Mouse (Mus musculus) cortical plate, adult 2 months (tissue): ENCODE data around the gene Rufy3. TPM values are rescaled to one million over a fixed set of nuclear protein-coding genes. Genes with fewer than 3 reads are reported as not detected.
"Not testable (repeated sequence)": the region's sequence is repeated elsewhere in the genome, so short reads cannot be mapped to it uniquely, and the experiment has no call there.

Experiments
- H3K27ac ChIP-seq: fragments of 200-500 bp; 2 replicates; pipeline ENCODE4 v1.5.1; 2012; ENCODE audit warnings: low read length, control low read depth, inconsistent platforms; ENCODE audit not compliant: insufficient read depth
- H3K4me1 ChIP-seq: fragments of 200-500 bp; 2 replicates; pipeline ENCODE4 v1.6.1; 2011; ENCODE audit warnings: low read length; ENCODE audit not compliant: control insufficient read depth, insufficient read depth
- H3K4me3 ChIP-seq: fragments of 200-500 bp; 2 replicates; pipeline ENCODE4 v1.5.1; 2011; ENCODE audit warnings: mild to moderate bottlenecking, low read length, control low read depth; ENCODE audit not compliant: insufficient read depth
- CTCF ChIP-seq: fragments of 200-500 bp; IDR thresholded peaks from 2 replicates; pipeline ENCODE4 v1.5.1; 2011; ENCODE audit warnings: mild to moderate bottlenecking, control low read depth, low read length; ENCODE audit not compliant: insufficient read depth; ENCODE audit errors: extremely low read depth
- POLR2A ChIP-seq: fragments of 200-500 bp; IDR thresholded peaks from 2 replicates; pipeline ENCODE4 v1.6.1; 2011; ENCODE audit warnings: mild to moderate bottlenecking, low read length, control low read depth; ENCODE audit not compliant: insufficient read depth; ENCODE audit errors: extremely low read depth
- polyA plus RNA-seq: library from polyadenylated mRNA; depleted of rRNA; stranded (reverse); fragments of >200 nt; gene quantifications from 2 replicates; pipeline ENCODE4 v1.2.3, GENCODE M21; 2012; rRNA removed

Rufy3 gene
- polyA plus RNA-seq = 102 and 103 TPM in 2 replicates

DNA sequence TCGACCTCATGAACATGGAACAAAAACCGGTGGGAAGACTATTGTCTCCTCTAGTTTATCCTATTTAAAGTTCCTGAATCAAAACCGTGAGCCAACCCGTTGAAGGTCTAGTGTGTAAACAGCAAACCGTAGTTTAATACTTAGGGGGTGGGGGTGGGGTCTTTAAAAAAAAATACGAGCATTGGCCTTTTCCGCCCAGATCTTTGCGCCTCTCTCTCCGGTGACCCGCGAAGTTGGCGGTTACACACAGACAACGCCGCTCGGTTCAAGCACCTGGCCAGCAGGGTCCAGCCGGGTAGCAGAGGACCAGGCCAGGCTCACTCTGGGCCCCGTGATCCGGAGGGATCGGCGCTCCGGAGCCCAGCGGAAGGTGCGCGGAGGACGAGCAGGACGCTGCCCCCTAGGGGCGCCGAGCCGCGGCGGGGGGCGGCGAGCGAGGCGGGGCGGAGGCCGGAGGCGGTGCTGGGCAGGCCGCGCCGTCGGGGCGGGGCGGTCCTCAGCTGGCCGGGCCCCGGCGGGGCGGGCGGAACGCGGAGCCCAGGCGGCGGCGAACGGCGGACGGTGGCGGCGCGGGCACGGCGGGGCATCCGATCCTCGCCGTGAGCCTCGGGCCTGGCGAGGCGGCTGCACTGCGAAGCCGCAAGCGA is at the start of gene Rufy3:
Gene Rufy3 (plus strand): TSS at position 540 of the 647 bp plus-strand sequence.
- Histone ChIP-seq H3K27ac (peak within 1 kb of the TSS; percentile 92), H3K4me3 (peak within 1 kb of the TSS; percentile 50), H3K4me1 (no peaks in the 10 kb centered on the region; the same call in 1 of the 2 replicates)
- no peak for TF ChIP-seq CTCF

DNA sequence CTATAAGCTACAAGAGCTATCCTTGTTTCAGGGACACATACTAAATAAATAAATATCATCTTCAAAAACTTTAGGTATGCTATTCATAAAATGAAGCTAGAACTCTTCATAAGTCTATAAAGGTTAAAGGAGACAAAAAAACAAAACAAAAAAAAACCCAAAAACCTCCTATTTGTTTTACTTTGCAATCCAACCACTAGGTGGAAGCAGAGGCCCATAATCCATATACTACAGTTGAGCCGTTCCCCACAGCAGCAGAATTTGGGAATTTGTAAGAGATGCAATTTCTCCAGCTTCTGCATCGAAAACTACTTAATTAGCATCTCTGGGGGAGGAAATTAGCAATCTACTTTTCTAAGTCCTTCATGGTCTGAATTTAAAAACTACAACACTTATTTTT is 45.6 kb upstream of the Rufy3 start:
- H3K4me1 ChIP-seq = no peaks in the 10 kb centered on the region
- no peak overlapping the region for H3K27ac ChIP-seq
- TF ChIP-seq CTCF (peak; percentile 46; the same call in 1 of the 2 replicates), POLR2A (no peak)
- no peak overlapping the region for H3K4me3 ChIP-seq

DNA sequence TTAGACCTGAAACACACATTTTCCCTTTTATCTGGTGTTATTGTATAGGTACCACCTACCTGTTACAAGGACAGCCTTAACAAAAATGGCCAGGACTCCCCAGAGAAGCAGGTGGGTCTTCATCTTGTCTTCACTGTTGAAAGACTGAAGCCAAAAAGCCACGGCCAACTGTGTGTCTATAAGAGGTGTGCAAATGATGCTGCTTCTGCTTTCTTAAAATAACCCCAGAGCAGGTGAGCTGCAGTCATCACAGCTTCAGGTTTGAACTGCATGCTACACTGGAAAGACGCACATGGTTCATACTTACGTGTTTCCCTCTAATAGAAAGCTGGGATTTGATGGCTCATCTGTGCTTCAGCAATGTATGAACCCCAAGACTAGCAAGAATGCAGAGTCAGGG is 37.2 kb upstream of the Rufy3 start, which contains the start of gene Jchain:
Gene Jchain (minus strand): TSS at position 235 of the 400 bp plus-strand sequence.
- Histone ChIP-seq H3K27ac (no peak within 1 kb of the TSS), H3K4me1 (no peaks in the 10 kb centered on the region), H3K4me3 (no peak within 1 kb of the TSS)
- no peak for TF ChIP-seq CTCF
- no peak for TF ChIP-seq POLR2A

DNA sequence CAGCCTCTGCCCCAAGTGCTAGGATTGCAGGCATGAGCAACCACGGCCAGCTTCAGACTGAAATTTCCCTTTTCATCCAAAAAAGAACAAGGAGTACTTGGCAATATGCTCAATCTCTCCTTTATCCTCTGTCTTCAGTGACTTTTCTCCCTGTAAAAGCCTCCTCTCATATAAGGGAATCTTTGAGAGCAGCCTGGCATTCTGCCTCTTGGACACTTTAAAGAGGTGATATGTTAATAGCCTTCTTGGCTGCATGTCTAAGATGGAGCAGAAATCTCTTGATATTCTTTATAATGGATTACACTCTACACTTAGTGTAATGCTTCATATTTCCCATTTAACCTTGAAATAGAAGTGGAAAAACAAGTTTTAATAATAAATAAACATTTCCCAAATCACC is 33.9 kb upstream of the Rufy3 start:
- Histone ChIP-seq H3K4me1 (no peaks in the 10 kb centered on the region), H3K27ac (no peak overlapping the region), H3K4me3 (no peak overlapping the region)
- TF ChIP-seq POLR2A = no peak
- no peak for TF ChIP-seq CTCF

DNA sequence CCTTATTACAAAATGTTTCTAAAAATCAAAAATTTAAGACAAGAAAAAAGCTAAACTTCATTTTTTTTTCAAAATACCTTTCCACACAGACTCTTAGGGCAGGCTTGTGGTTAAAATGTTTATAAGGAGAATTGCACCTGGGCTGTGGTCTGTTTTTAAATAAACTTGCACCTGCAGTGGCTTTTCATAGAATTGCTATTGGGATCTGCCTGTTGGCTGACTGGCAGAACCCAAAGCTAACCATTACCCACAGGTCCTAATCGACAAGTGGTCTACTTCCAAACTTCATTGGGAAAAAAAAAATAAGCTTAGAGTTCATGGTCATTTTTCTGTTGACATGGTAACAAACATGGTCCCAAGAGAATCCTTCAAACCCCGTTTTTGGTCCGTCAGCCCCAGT is 30.1 kb upstream of the Rufy3 start:
- TF ChIP-seq CTCF = no peak
- TF ChIP-seq POLR2A = no peak
- Histone ChIP-seq H3K4me3 (no peak overlapping the region), H3K27ac (no peak overlapping the region), H3K4me1 (no peaks in the 10 kb centered on the region)

DNA sequence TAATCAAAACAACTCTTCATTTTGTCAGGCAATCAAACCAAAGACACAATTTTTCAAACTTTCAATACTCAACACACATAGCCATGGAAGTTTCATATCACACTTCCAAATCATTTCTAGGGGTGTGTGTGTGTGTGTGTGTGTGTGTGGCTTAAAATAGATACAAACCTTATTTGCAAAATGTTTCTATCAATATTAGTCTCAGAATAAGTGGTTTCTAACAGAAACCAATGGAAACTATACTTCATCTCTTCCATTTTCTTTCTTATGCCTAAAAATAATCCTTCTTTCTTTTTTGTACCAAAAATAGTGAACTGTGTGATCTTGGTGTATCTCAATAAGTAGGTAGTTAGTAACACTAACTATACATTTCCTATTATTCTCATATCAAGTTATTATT is 24.0 kb upstream of the Rufy3 start:
- Histone ChIP-seq H3K4me3 (no peak overlapping the region), H3K4me1 (no peaks in the 10 kb centered on the region), H3K27ac (no peak overlapping the region)
- TF ChIP-seq POLR2A (no peak), CTCF (no peak)

DNA sequence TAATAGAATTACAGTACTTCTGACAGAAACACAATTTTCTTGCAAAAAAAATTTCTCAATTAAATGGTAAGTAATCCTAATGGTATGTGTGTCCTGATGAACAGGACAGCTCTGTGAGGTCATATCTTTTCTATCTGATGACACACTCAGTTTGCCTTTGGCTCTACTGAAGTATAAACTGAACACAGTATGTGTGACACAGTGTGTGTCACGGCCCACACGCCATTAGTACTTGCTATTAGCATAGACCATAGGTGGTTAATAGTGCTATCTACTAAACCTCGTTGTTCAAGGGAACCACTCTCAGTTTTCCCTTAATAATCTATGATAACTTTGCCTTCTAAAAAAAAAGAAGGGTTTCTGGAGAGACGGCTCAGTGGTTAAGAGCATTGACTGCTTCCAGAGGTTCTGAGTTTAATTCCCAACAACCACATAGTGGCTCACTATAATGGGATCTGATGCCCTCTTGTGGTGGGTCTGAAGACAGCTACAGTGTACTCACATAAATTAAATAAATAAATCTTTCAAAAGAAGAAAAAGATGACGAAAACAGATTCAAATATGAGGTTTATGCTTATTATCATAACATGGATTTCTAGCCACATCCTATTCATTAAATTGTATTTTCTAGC is 22.1 kb upstream of the Rufy3 start:
- H3K4me3 ChIP-seq = no peak overlapping the region
- no peak overlapping the region for H3K27ac ChIP-seq
- TF ChIP-seq CTCF (peak; percentile 40; the same call in 1 of the 2 replicates), POLR2A (no peak)
- H3K4me1 ChIP-seq = no peaks in the 10 kb centered on the region

DNA sequence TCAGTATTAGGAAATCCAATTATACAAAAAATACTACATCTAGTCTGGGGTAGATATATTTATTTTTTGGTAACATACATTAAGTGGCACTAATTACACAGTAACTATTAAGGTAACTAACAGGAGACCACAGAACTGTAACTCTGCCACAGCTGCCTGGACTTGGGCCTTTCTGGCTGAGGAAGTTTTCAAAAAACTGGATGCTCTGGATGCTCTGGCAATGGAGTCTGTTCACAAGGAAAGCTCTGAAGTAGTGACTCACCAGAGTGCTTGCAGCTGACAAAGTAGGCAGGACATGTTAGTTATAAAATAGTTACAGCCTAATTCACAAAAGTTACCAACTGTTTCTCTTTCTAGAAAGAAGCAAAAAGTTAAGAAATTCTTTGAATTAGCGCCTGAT is 20.4 kb upstream of the Rufy3 start:
- H3K4me1 ChIP-seq, H3K27ac ChIP-seq, H3K4me3 ChIP-seq: not testable (repeated sequence)

DNA sequence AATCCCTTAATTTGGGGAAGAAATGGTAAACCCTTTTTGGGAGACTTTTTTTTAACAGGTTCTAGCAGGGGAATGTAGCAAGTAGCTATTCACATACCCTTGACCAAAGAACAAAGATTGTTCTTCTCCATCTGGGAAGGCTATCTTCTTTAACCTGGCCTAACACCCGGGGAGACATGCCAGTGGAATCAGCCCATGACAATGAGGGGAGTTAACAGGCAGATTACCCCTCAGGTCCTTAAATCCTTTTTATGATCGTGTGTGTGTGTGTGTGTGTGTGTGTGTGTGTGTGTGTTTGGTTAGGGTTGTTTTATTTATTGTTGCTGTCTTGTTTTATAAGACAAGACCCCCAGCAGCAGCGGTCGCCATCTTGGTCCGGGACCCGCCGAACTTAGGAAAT is 19.3 kb upstream of the Rufy3 start:
- Histone ChIP-seq H3K4me3 (no peak overlapping the region), H3K27ac (no peak overlapping the region), H3K4me1 (no peaks in the 10 kb centered on the region)
- TF ChIP-seq CTCF (no peak), POLR2A (no peak)

DNA sequence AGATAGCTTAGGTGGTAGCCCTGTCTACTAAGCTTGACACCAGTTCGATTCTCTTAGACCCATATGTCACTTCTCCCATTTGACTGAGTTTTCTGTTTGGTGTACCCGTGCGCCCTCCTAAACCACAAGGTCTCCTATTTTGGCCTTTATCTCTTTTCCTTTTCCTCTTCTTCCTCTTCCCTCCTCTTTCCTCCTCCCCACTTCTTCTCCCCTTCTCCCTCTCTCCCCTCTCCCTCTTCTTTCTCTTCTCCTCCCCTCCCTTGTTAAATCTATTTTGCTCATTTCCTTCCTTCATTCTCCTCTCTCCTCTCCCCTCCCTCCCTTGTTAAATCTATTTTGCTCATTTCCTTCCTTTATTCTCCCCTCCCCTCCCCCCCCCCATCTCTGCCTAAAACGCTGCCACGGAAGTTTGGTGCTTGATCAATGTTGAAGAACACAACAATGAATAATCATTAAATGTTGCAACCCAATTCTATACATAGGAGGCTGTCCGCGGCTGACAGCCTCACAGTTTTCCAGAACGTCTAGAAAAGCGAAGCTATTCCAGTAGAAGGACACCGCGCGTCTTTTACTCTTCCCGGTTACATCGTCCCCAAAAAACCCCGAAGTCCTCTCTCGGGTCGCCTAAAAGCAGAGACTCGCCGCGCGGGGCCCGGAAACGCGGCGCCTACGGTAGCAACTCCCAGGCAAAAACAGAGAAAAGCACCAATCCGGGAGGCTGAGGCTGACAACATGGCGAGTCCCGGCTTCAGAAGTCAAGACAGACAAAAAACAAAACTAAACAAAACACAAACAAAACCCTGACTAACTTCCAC is 11.4 kb upstream of the Rufy3 start:
- peaks cover 7% of the 10 kb centered on the region; the same call in 1 of the 2 replicates for H3K4me1 ChIP-seq
- TF ChIP-seq CTCF = no peak
- H3K27ac ChIP-seq = peak overlapping the region; percentile 33; the same call in 1 of the 2 replicates

More for the DNA sequence above, 11.4 kb upstream of the Rufy3 start:
- peak overlapping the region; percentile 93 for H3K4me3 ChIP-seq
